Mouse (Mus musculus) brain, embryonic 18.5 days (tissue): ENCODE measurements around the gene Trim27.

Experiments used
- DNase-seq: peaks from one replicate; pipeline ENCODE4 v3.0.0-alpha.2; 2012; ENCODE audit warnings: low read depth, low spot score

Trim27 gene

DNA sequence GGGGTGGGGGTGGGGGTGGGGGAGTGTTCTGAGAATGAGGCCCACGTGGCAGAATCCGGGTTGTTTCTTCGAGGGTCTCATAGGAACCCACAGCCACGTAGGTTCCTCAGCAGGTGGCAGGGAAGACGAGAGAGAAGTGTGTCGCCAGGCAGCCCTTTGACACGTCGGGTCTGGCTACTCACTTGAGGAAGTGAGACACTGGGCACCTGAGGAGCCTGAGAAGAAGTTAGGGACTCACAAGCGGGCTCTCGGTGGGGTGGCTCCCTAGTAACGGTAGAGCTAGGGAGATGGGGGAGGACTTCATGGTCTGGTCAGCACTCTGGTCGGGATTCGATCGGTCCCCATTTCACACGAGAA, at the start of gene Trim27:
Gene Trim27 (plus strand): TSS at position 79 of the 357 bp plus-strand sequence.
- no peak for DNase-seq

DNA sequence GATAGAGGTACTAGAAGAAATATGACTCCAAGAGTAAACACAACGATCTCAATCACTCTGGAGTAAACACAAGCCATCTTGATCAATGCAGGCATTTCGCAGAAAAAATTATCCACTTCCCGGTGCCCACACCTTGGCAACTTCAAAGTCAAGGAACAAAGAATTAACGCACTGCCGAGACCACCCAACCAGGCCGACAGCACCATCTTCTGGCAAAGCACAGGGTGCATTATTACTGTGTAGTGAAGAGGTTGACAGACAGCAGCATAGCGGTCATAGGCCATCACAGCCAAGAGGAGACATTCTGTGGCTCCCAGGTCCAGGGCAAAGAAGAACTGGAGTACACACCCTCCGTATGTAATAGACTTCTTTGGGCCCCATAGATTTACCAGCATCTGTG, 36.8 kb upstream of the Trim27 start:
- DNase-seq = no peak

DNA sequence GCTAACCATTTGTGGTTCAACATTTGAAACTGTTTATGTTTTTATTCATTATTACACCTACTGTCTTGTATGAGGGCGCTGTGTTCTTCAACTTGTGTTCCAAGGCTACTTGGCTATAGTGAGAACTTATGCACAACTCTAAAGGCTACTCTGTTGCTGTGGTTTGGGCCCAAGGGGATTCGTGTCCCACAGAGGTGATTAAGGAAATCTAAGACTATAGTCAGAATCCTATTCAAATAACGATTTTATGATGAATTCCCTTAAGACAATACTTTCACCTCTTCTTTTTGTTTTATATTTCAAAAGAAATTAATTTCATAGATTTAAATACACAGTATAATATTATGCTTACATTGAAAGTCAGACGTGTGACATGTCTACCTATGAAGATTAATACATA, 33.5 kb upstream of the Trim27 start, which contains the start of gene Olfr1368:
Gene Olfr1368 (minus strand): TSS at position 101 of the 400 bp plus-strand sequence.
- no peak for DNase-seq

DNA sequence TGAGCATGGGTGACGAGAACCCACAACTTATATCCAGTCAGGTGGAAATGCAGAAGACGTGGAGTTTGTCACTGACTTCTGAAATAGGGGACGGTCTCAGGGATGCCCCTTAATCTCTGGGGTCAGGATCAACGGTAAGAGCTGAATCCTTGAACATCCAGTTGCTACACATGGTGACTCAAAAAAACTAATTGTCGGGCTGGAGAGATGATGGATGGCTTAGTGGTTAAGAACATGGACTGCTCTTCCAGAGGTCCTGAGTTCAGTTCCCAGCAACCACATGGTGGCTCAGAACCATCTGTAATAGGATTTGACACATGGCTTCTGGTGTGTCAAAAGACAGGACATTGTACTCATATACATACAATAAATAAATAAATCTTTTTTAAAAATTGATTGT, 23.4 kb upstream of the Trim27 start:
- no peak for DNase-seq

DNA sequence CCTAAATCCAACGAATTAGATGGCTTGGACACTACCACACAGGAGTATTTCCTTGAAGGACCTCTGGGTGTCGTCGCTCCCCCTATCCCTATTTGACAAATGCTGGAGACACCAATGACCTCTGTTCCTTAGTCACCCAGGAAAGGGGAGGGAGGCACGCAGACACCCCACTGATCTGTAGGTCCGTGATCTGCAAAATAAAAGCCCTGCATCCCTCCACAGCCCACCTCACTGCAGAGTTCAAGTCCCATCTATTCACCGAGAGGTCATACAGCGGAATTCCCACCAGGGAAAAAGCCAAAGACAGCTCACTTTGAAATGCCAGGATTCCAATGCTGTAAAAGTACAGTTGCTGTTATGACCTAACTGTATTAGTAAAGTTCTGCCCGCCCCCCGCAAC, 21.2 kb upstream of the Trim27 start:
- DNase-seq = no peak

DNA sequence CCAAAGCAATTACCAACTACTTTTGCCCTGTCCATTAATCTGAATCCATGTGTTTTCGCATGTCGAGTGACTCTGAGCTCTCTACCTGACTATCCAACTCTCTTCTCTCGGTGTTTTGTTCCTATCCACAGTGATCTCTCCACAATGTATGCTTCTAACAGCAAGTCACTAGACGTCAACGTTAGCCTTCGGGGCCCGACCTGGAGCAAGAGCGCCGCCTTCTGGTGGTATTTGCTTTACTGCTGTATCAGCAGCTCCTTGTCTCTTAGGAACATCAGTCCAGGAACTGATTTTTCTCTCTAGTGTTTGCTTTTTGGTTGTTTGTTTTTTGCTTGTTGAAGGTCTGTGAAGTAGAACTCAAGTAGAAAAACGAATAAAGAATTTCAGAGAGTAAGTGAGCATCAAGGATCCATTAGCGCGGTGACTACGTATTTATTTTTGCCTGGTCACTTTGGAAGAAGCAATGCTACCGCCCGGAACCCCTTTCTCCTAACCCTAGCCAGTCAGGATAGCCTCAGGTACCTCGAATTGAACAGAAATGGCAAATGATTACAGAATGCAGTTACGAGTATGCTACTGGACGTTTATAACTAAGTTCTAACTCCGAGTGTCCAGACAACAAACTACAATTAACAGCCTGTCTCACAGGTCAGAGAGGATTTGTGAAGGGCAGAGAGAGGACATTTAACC, 20.3 kb upstream of the Trim27 start:
- no peak for DNase-seq

DNA sequence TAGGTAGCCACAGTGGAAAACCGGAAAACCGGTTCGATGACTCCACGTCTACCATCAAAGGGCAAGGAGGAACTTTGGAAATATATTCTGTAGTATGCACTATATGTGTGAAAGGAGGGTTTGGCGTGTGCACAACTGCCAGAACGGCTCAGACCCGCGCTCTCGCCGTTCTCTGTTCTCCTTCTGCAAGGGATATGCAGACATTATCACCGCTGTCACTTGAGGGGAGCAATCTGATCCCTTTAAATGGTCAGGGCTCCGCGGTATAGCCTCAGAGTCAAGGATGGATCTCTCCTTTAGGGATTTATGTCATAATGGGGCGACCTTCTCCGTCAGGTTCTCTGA, 19.8 kb upstream of the Trim27 start:
- DNase-seq = no peak

DNA sequence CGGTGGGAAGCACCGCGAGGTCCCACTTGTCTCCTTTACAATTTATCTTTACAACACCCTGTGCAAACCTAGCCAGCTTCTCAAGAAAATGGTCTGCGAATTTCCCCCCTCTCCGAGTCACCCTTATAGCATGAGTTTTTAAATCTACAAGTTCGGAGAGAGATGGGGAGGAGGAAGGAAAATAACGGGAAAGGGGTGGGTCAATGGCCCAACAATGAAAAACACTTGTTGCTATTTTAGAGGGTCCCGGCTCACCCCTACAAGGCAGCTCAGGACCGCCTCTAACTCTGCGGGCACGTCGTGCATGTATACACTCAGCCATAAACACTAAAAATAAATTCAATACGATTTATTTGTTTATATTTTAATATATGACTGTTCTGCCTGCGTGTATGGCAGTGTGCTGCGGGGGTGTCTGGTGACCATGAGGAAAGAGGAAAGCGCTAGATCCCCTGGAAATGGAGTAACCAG, 19.2 kb upstream of the Trim27 start:
- no peak for DNase-seq

DNA sequence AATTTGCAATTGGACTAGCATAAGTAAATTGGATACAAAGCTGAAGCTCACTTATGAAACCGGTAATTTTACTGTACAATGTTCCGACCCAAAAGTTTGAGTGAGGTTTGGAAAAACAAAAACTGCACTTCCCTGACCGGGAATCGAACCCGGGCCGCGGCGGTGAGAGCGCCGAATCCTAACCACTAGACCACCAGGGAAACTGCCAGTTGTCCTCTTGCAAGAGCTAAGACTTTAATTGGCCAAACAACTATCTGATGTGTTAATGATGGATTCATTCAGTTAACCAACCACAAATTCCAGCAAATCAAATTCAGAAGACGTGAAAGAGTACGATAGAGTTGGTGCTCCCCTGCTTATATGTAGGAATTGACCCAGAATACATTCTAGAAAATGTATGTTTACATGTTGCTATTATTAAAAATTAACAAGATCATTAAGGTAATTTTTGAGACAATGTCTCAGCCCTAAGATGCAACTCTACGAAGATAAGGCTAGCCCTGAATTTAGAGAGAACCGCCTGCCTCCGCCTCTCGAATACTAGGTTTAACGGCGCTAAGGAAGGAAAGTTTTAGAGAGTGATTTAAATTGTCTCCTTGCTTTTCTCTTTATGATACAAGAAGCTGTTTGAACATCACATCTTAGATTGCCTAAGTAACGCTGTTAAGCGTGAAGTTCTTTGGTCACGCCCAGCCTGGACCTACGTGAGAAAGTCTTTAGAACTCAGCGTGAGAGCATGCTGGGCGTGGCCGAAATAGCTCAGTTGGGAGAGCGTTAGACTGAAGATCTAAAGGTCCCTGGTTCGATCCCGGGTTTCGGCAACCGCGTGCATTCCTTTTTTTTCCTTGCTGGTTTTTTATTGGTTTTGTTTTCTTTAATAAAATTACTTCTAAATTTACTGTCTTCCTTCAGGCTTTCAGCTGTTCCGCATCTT, 18.3 kb upstream of the Trim27 start:
- DNase-seq = peak; percentile 80

DNA sequence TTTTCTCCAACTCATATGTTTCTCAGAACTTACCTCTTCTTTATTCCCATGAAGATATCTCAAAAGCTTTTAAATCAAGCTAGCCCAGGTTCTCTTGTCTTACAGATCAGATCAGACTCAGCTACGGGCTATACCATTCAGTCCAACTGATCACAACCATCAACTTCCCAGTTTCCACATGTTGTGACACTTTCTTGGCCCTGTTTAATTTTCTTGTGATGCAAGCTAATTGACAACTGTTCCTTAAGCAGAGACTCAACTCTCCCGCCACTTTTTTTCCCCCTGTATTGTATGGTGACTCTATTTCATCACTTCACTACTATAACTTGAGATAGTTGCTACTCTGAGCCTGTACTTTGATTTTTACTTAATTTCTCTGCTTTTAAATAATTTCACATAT, 17.7 kb upstream of the Trim27 start:
- DNase-seq = no peak

DNA sequence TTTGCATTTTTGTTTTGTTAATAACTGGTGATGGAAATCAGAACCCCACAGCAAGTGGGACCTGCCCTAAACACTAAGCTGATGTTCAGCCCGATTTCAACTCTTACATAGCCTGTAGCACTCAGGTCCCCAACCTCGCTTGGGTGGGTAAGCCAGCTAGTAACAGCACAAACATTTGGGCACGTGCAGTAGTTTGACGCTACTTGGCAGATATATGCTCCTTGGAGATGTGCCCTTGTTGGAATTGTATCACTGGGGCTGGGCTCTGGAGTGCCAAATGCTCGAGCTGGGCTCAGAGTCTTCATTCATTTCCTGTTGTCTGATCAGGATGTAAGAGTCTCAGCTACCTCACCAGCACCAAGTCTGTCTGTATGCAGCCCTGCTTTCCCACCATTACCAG, 16.7 kb upstream of the Trim27 start:
- no peak for DNase-seq

DNA sequence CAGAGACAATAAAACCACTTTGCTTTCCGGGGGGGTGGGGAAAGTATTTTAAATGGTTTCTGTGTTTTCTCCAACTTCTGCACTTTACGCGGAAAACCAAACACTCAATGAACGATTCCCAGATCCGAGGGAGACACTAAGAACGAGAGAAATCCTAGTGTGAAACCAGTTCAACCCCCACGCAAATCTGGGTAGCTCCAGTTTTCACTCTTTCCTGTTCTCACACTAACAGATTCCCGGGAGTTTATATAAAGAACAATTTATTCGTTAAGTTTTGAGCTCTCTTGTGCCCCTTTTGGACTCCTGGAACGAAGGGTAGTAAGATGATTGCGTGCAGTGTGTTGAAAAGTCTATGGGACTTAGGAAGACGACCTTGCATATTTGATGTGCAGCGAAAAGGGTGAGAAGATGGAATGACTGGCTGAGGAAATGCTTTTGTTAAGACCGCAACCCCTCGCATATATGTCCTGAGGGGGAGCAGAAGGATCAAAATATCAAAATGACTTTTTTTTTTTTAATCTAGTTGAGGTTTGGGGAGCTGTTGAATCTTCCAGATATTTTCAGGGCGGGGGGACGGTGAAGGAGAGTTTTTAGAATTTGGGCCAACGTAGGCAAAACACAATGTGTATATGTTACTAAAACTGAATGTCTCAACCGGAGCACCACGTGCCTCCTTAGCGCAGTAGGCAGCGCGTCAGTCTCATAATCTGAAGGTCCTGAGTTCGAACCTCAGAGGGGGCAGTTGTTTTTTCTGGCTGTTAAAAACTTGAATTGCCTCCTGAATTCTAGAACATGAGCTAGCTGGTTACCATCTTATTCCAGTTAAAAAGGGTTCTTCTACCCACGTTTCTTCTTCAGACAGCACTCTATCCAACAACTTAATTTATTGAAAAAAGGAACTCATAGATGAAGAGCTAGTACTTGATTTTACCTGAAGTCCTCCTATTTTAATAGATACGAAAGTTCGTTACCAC, 12.0 kb upstream of the Trim27 start:
- DNase-seq = no peak

DNA sequence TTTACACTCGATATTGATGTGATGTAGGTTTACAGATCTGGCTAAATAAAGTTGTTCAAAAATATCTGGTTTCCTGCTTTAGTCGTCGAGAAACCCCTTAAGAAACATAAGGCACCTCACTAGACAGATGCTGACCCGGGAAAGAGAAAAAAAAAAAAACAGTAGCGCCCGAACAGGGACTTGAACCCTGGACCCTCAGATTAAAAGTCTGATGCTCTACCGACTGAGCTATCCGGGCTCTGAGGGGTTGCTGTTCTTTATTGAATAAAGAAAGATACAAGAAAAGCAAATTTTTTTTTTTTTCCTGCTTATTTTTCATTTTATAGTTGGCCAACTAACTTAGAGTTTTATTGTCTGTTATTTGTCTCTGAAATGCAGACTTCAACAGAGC, 11.3 kb upstream of the Trim27 start:
- no peak for DNase-seq

DNA sequence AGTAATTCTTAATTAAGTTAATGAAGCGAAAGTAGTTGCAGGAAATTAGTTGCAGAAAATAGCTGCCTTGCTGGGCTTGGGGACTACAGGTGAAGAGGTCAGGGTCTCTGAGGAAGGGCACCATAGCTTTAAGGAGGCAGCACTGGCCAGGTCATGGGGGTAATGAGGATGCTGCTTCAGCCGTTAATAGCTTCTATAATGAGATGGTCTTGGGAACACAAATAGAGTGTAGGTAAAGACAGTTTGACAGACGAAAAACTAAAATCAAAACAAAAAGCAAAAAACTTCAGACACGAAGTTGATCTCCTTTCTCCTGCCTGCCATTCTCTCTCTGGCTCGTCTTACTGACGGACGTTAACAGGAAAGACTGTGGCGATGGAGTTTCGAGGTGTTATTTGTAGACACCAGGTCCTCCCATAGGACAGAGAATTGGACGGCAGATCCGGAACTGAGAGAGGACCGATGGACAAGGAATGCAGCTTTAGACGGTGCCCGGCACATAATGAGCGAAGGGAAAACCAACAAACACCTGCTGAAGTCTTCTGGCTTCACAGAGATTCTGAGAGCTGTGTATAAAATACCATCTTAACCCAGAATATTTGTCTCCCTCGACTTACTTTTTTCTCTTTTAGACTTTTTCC, 10.8 kb upstream of the Trim27 start:
- DNase-seq = no peak

DNA sequence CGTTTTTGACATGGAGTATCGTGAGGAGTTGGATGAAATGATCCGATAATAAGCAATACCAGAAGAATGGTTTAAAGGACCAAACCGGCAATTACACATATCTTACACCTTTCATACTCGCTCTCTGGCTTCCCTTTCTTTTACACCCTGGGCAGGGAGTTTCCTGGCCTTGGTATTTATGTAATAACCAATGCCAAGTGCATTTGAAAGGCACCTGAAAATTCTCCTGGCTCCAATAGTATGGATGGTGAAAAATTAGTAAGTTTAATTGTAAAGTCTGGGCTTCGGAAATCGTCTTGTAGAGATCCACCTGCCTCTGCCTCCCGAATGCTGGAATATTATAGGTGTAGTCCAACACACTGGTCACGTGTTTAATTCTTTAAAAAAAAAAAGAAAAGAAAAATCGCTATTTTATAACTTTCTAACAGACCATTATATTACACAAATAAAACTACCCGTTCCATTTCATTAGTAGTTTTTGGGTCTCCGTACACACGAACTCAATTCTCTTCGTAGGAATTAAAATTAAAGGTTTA, 10.1 kb upstream of the Trim27 start:
- DNase-seq = no peak

DNA sequence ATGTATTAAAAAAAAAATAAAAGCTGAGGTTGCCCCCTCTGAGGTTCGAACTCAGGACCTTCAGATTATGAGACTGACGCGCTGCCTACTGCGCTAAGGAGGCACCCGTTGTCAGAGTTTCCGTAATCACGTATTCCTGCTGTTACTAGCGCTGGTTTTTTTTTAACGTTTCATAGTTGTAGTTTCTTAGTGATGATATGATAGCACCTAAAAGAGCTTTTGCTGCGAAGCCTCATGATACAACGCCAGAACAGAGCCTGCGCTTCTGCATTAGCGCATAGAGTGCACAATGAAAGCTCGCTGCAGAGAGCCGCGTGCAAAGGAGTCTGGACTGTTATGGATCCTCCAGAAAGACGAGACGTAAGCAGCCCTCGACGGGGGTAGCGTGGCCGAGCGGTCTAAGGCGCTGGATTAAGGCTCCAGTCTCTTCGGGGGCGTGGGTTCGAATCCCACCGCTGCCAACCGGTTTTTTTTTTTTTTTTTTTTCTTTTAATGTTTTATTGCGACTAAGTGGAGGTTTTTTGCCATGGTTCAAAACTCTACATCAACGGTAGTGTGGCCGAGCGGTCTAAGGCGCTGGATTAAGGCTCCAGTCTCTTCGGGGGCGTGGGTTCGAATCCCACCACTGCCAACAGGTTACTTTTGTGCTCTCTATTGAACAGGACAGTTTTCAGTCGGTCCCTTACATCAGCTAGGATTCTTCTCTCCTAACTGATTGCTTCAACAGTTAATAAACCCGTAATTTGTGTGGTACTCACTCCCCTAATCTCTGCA, 9.4 kb upstream of the Trim27 start:
- no peak for DNase-seq

DNA sequence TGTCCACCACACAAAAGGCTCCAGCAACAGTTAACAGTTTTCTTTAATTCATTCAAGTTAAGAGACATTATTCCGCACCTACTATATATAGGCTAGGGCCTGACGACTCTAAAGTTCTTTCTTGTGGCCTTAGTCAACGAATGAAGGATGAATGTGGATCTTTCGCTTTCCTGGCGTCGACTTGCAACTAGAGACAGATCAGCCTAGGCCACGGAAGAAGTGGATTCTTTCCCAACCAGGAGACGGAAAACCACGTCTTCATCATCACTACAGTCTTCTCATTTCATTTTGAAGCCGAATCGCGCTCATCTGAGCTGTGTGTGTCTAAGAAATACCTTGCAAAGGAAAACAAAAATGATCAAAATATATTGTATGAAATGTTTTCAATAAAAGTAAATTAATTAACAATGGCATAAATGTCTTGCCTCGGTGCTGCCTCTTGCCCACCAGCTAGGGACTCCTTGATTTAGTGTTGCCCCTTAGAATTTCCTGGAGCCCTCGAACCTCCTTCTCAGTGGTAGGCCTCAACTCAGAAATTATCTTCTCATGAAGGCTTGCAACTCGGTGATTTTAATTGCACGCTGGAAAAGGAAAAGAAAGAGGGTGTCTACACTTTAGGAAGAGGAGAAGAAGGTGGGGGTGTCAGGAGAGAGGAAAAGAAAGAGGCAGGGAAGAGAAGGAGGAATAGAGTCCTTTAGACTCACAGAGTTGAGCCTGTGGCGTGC, 8.7 kb upstream of the Trim27 start:
- no peak for DNase-seq

DNA sequence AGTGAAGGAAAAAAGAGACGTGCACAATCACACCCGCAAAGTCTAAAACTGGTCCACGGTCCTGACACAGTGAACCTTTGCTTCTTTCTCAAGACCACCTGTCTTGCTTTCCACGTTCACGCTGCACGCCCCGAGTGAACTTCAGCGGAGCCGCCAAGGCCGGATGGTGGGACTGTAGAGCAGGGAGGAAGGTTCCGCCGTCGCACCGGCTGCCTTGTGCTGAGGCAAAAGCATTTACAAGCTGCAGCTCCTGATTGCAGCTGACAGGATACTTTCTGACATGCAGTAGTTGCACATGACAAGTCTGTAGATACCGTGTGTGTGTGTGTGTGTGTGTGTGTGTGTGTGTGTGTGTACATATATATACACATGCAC, 8.1 kb upstream of the Trim27 start:
- DNase-seq = no peak

DNA sequence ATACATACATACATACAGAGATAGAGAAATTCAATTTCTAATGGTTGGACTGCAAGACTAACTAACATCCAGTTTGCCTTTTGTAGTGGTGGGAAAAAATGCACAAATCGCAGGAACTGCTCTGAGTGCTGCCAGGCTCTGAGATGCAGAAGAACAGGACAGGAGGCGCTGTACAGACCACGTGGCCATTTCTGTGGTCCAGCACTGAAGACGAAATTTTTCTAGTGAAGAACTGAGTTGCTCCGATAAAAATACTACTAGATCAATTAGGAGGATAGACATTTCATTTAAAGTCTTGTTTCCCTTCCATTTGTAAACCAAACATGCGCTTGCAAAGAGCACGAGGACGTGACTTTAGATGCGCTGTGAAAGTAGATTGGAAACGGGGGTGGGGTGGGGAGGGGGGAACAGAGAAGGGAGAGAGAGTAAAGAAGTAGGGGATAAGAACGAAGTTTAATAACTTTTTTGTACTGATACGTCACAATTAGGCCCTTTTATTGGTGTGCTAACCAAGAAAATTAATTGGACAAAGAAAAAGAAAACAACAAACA, 7.6 kb upstream of the Trim27 start:
- DNase-seq = no peak
